Mouse (Mus musculus): ENCODE results near the gene Cnnm3.

Gene Cnnm3

DNA sequence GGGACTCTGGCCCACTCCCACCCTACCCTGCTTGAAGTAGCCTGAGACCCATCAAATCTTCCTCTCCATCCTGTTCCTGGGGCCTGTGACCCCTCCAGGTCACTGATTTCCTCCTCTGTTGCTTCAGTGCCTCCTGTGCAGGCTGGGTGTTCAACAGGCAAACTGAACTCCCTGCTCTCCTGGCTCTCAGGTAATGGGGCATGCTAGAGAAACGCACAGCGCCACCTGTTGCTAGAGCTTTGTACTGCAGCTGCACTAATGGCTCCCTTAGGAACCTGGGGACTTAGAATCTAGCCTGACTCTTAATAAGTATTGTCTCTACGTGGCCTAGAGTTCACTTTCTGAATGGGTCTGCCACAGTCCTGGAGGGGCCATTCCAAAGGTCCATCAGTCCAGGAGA is 10.4 kb upstream of the Cnnm3 start:
- no peak for DNase-seq (ENCODE audit: low spot score)

DNA sequence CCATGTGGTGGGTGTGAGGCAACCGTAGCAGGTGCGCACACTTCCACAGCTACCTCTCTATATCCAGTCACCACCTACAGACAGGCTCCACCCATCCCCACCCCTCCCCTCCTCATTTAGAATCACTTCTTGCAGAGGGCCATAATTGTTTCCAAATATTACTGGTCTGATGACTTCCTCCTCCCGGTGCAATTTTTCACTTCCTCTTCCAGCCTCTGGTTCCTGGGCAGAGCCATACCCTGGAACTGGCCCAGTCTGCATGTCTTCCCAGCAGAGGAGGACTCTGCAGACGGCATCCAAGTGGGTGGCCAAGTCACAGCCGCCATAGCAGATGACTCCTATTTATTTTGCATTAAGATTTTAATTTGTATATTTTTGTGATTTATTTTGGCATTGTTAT is 3.4 kb upstream of the Cnnm3 start:
- no peak for DNase-seq (ENCODE audit: low spot score)

DNA sequence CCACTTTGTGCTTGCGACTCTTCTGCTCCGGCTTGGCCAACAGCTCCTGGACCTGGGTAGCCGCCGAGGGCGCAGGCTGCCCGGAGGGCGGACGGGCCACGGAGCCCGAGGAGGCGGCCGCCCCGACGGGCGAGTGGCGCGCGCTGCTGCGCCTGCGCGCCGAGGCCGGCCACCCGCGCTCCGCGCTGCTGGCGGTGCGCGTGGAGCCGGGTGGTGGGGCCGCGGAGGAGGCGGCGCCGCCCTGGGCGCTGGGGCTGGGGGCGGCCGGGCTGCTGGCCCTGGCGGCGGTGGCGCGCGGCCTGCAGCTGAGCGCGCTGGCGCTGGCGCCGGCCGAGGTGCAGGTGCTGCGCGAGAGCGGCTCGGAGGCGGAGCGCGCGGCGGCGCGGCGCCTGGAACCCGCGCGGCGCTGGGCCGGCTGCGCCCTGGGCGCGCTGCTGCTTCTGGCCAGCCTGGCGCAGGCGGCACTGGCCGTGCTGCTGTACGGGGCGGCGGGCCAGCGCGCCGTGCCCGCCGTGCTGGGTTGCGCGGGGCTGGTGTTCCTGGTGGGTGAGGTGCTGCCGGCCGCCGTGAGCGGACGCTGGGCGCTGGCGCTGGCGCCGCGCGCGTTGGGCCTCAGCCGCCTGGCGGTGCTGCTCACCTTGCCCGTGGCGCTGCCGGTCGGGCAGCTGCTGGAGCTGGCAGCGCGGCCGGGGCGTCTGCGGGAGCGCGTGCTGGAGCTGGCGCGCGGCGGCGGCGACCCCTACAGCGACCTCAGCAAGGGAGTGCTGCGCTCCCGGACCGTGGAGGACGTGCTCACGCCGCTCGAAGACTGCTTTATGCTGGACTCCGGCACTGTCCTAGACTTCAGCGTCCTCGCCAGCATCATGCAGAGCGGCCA is 660 bp downstream of the Cnnm3 start:
- DNase-seq (ENCODE audit: low spot score): no peak

DNA sequence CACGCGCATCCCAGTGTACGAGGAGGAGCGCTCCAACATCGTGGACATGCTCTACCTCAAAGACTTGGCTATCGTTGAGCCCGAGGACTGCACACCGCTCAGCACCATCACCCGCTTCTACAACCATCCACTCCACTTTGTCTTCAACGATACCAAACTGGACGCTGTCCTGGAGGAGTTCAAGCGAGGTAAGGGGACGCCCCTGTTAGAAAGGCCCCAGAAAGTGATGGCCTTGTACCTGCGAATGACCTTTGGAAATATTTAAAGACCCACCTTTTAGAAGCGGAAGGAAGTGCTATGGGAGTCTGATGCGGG is 1.3 kb downstream of the Cnnm3 start:
- DNase-seq (ENCODE audit: low spot score): no peak

DNA sequence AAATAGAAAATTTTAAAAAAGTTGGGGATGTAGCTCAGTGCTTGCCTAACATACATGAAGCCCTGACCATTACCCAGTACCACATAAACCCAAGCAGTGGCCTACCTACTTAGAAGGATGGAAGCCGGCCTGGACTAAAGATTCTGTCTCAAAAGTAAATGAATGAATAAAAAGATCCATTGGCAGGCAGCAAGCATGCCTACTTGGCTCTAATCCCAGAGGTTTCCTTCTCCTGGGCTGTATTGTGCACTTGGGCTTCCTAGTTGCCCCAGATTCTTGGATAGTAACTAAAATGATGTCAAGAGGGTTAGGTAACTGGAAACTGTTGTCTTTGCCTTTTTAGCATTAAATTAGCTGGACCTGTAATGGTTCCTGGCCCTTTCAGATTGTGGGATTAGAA is 1.6 kb downstream of the Cnnm3 start:
- no peak for DNase-seq (ENCODE audit: low spot score)

DNA sequence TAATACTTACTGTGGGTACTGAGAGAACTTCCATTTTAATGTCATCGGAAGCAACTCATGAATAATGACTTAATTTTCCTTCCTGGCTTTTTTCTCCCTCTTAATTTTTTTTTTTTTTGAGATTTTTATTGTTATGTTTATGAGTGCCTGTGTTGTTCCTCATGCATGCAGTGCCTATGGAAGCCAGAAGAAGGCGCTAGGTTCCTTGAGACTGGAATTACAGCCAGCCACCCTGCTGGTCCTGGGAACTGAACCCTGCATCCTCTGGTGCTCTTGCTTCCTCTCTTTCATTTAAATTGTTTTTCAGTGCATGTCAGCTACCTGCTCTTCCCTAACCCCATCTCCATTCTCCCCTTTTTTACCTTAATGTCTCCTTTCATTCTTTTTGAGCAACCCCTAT is 2.1 kb downstream of the Cnnm3 start:
- no peak for DNase-seq (ENCODE audit: low spot score)

DNA sequence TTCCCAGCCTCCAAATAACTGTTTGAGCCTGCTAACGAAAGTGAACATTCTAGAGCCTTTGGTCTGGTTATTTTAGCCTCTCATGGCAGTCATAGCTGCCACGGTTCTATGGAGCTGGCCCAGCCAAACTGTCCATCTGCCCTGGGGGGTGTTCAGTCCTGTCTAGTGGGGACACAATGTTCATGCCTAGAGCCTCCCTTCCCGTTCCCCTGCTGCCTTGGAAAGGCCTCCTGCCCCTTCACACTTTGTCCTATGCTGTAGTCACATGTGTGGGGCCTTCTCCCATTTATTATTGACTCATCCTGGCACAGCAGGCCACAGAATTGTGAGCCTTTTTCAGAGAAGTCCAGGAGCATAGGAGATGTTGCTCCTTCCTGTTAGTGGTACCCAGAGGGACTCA is 6.6 kb downstream of the Cnnm3 start:
- DNase-seq (ENCODE audit: low spot score): no peak

DNA sequence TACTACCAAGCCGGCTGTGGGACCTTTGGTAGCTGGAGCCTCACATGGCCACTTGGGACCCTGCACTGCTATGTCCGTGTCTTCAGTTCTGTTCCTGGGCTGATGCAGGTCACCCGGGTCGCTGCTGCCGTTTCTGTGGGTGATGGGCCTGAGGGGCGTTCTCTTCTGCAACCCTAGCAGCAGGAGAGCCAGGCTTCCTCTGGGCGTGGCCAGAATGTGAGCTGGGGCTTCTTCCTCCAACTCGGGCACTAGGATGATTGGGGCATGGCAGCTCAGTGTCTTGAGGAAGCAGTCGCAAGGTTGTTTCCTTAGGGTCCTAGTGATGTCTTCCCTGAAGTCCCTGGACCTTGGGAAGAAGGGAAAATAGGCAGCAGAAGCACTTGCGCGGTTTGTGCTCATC is 8.0 kb downstream of the Cnnm3 start:
- no peak for DNase-seq (ENCODE audit: low spot score)

DNA sequence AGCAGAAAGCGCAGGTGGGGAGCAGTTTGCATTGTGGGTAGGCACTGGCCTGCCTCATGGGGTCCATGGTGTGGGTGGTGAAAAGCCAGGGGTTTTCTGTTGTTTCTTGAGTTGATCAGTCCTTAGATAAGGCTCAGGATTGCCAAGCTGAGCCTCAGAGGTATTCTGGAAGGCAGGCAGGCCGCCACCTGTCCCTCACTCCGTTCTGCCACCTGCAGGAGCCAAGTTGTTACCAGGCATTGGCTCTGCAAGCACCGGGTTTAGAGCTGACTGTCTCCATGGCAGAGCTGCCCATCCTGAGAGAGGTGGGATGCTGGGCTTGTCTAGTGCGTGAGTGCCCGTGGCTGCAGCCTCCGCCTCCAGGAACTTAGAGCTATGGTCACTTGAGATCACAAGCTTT is 10.5 kb downstream of the Cnnm3 start:
- no peak for DNase-seq (ENCODE audit: low spot score)

DNA sequence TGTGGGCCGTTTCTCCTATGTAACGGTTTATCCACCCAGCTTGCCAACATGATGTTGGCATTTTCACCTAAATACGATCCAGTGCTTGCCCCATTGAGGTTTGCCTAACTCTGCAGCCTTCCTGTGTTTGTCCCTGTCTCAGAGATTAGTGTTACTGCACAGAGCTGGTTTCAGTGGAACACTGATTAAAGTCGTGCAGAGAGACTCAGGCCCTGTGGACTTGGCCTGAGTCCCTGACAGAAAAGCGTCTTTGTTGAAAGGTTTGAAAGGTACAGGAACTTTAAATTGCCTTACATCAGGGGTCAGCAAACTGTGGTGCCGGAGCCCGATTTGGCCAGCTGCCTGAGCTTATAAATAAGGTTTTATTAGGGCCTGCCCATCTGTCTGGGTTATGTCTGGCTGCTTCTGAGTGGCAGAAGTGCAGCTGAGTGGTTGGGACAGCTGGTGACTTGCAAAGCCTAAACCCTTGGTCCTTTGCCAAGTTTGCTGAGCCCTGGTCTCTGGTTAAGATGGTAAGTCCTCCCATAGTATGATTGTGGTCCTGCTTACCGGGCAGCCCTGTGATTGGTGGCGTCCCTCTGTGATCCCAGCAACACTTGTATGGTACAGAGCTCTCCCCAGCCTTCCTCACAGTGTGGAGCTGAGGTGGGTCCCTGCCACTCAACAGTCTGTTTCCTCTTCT is 11.8 kb downstream of the Cnnm3 start:
- DNase-seq (ENCODE audit: low spot score): no peak

DNA sequence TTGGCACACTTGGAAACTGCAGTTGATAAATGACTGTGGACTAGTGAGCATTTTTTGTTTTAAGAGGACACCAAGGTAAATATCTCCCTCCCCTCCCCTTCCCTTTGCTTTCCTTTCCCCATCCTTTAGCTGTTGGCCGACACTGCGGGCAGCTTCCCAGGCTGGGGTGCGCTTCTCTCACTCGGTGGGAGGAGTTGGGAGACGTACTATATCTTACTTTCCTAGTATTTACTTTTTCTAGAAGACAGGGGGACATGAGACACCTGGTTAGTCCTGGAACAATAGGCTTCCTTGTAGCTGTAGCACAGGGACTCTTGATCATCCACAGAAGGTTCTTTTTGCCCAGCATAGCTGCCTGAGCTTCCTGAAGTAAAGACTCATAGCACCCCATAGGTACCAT is 12.4 kb downstream of the Cnnm3 start:
- DNase-seq (ENCODE audit: low spot score): no peak

DNA sequence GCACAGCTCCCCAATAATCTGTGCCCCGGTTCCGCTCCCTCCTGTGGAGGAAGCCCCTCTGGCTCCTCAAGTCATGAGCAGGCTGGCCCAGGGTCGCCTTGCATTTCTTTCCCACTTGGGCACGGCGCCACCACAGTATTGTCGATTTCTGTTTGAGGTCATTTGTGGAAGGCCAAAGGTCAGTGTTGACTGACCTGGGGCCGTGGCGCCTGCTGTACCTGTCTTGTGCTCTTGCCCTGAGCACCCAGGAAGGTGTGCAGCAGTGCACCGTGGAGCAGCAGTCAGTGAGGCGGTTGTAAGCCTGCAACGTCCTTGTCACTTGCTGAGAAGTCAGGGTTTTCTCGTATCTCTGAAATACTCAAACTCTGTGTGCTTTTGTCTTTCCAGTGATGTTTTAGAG is 14.1 kb downstream of the Cnnm3 start:
- DNase-seq (ENCODE audit: low spot score): no peak

DNA sequence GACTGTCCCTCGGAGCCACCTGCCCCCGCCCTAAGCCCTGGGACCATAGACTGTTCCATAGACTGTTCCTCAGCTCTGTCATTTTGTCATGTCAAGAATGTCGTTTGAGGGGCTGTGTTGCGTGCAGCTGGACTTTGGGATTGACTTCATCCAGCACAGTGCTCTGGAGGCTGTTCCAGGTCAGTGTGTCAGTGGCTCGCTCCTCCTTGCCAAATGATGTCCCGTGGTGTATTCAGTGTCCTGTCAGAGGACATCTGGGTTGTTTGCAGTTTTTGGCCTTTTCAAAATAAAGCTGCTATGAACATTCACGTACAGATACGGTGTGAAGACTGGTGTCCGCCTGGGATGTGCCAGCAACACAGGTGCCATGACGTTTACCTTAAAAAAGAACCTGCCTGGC is 15.2 kb downstream of the Cnnm3 start:
- no peak for DNase-seq (ENCODE audit: low spot score)

DNA sequence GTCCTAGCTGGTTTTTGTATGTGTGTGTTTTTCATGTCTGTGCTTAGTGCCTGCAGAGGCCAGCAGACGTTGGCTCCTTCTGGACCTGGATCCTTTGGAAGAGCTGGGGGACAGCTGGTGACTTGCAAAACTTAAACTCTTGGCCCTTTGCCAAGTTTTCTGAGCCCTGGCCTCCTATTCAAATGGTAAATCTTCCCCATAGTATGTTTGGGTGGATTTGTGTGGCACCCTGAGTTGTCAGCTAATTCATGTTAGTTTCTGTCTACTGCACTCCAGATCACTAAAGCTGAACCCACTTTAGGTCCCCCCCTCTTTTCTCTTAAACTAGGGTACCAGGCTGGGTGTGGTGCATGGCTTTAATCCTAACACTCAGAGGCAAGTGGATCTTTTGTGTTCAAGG is 16.7 kb downstream of the Cnnm3 start:
- DNase-seq (ENCODE audit: low spot score): no peak

DNA sequence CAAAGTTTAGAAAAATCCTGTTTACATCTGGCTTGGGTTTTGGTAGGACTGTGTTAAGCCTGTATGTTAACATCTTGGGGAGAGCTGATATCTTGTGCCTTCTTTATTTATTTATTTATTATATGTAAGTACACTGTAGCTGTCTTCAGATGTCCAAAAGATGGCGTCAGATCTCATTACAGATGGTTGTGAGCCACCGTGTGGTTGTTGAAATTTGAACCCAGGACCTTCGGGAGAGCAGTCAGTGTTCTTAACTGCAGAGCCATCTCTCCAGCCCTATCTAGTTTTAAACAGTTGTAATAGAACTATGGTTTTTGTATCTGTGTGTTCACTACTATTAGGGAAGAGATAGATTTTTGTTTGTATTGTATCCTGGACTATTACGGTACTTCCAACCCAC is 17.6 kb downstream of the Cnnm3 start:
- no peak for DNase-seq (ENCODE audit: low spot score)

DNA sequence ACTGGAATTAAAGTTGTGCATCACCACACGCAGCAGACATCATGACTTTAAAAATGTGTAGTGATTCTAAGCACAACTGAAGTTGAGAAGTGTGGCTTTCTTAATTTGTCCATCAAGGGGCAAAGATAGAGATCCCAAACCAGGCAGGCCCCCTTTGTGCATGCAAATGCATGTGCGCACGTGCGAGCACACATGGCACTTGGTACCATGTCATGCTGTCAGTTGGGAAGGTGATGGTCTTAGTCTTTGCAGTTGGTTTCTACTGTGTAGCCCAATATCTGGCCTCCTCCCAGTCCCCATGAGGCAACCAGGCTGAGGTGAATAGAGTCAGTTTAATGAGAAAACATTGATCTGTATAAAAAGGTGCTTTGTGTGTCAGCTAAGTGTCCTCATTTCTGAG is 18.2 kb downstream of the Cnnm3 start:
- no peak for DNase-seq (ENCODE audit: low spot score)

DNA sequence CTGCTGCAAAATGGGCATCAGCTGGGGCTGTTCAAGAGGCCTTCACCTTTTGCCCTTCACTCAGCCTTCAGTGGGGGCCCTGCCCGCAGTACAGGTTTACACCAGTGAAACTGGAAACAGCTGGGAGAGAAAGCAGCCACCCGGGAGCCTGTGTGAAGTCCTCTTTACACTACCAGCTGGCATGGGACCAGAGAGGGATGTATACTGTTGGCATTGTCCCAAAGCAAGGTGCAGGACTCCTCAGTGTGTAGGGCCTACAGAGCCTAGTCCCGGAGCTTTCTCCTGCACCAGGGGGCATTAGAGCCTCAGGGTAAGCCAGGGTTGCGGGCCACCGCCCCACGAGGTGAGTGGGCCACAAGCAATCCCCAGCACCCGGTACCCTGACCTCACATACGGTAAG is 18.8 kb downstream of the Cnnm3 start:
- DNase-seq (ENCODE audit: low spot score): no peak

DNA sequence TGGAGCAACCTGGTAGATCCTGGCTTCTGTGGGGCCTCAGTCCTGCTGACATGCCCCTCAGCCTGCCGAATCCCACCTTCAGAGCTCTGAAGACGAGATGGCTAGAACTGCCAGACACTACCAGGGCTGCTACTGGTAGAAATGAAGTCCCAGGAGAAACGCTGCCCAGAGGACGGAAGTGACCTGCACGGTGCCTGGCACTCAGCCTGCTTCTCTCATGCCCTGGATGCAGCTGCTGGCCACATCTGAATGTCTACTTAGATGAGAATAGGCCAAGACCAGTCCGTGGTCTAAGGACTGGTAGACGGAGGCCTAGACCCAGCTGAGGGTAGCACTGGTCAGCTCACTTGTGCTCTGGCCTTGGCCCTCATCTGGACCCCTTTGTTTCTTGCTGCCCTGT is 19.3 kb downstream of the Cnnm3 start:
- no peak for DNase-seq (ENCODE audit: low spot score)

DNA sequence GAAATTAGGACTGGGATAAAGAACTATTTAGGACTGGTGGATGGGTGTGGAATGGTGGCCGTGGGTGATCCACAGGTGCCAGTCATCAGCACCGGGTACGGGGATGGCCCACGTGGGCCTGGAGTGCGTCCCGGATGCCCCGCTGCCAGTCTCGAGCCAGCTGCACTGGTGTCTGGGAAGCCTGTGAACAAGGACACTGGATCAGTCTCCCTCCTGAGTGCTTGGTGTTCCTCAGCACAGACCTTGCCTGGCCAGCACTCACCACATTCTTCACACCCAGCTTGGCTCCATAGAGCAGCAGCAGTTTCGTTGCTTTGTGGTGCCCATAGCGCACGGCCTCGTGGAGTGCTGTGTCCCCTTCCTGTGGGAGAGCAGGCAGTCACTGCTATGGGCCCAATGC is 19.8 kb downstream of the Cnnm3 start:
- no peak for DNase-seq (ENCODE audit: low spot score)

DNA sequence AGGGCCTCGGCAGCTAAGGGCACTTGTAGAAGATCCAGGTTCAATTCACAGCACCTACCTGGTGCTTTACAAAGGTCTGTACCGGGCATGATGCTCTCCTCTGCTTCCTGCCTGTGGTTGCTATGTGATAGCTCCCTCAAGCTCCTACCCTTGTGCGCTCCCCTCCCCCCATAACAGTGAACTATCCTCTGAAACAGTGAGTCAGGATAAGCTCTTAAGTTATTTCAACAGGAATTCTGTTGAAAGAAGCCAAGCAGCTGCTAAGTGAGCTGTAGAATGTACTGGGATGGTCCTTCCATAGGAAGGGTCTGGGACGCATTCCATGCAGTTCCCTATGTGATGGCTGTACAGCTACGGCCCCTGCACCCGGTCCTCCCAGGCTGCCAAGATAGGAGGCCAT is 21.9 kb downstream of the Cnnm3 start:
- no peak for DNase-seq (ENCODE audit: low spot score)

DNA sequence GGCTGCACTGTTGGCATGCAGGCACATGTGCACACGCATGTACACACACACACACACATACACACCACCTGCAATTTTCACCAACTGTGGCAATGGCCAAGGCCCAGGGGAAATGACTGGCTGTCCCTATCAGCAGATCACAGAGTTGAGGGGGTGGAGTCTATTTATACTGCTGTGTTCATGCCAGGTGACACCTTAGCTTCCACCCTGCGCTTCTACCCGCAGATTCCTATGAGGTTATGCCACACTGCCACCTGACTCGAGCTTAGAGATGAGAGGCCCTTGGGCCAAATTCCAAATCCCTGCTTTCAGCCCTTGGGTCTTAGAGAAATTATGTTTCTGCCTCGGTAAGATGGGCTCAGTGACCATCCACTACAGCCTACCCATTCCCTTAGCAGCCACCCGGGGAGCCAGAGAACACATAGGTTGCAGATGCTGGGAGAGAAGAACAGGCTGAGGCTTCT is 23.0 kb downstream of the Cnnm3 start:
- no peak for DNase-seq (ENCODE audit: low spot score)

DNA sequence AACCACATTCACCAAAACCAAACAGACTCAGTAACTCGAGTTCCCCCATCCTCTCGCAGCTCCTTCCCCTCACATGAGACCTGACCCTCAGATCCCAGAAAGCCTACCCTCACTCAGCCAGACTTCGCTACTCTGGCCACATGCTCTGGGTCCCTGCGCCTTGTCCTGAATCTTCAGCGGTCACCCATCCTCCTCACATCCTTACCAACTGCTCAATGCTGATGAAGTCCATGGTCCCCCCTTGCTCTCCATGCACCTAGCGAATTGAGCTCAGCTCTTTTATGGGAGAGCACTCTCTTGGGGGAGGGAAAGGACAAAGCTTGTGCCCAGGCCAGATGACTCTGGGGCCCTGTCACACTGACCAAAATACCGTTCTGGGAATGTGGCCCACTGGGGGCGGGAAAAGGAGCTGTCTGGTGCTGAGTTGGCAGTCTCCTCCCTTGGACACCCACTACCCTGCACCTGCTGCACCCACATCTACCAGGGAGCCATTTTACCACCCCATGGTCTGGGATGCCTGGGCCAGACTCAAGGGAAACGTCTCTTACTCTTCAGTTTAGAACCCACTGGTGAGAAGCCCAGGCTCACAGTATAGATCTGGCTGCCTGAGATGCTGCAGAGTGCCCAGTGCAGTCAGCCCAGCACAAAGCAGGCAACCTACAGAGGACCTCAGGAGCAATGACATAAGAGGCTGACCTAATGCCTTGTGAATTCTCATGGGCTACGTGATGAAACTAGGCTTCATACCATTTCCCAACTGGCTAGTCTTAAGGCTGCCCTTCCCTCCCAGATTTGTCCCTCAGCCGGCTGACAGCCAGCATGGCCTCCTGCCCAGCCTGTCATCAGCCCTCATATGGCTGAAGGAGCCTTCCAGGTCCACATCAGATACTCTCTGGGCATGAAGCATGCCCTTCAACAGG is 24.1 kb downstream of the Cnnm3 start:
- DNase-seq (ENCODE audit: low spot score): no peak

DNA sequence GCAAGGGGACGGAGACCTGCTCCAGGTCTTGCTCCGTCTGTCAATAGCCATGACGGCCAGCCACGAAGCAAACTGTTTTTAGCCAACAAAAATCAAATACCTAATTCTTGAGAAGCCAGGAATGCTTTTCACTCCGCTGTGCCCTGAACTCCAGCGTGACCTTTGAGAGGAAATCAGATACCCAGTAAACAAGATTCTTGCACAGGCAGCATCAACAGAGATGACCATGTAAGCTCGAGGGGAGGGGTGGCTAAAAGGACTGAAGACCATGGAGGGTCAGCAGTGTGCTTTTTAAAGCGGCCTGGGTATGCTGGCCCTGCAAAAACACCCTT is 24.7 kb downstream of the Cnnm3 start:
- DNase-seq (ENCODE audit: low spot score): no peak
